31 mouse cellular contexts compared by ENCODE assay signal in genomic region chr6:129510120-129510911, GRCm38 (mm10). TPM values are rescaled to one million over a fixed set of nuclear protein-coding genes. Genes with fewer than 3 reads are reported as not detected.
DNase-seq lines count a peak whose midpoint lies in the region; ATAC-seq and TF ChIP-seq lines count a peak whose summit lies in the region.
"Had no signal": no experiment of that assay in that cellular context is flagged by ENCODE, and none has a peak within 500 bp of the region (broad histone marks: within the 10 kb centered on the region; RNA-seq: fewer than 3 reads in every experiment).

No protein-coding gene starts in this region.

- H3K4me1 ChIP-seq in liver, embryonic 15.5 days (replicated peaks) = no peaks in the 10 kb centered on the region
- H3K4me1 ChIP-seq in liver, embryonic 12.5 days = no peaks in the 10 kb centered on the region
- H3K4me1 ChIP-seq in kidney, embryonic 14.5 days (ENCODE audit: control insufficient read depth, insufficient read depth, low read length) = peaks cover 12% of the 10 kb centered on the region; the same call in 1 of the 2 replicates
- H3K4me1 ChIP-seq in forebrain, embryonic 13.5 days = no peaks in the 10 kb centered on the region
- H3K4me1 ChIP-seq in forebrain, embryonic 10.5 days = no peaks in the 10 kb centered on the region
- H3K4me1 ChIP-seq: forebrain, embryonic 15.5 days; midbrain, embryonic 12.5 days had no signal

- no peak overlapping the region for H3K9ac ChIP-seq in liver, embryonic 15.5 days
- no peak overlapping the region for H3K9ac ChIP-seq in liver, embryonic 12.5 days
- H3K9ac ChIP-seq in kidney, embryonic 14.5 days (ENCODE audit: low read depth, low read length) = no peak overlapping the region
- H3K9ac ChIP-seq in forebrain, embryonic 13.5 days = no peak overlapping the region
- H3K9ac ChIP-seq: forebrain, embryonic 15.5 days; heart, embryonic 13.5 days; hindbrain, embryonic 14.5 days; limb, embryonic 12.5 days; midbrain, embryonic 12.5 days had no signal

- H3K9me3 ChIP-seq in liver, embryonic 15.5 days (replicated peaks) = no peaks in the 10 kb centered on the region
- no peaks in the 10 kb centered on the region for H3K9me3 ChIP-seq in liver, embryonic 12.5 days (replicated peaks)
- H3K9me3 ChIP-seq in kidney, embryonic 14.5 days (ENCODE audit: control insufficient read depth, low read length) = no peaks in the 10 kb centered on the region
- no peaks in the 10 kb centered on the region for H3K9me3 ChIP-seq in forebrain, embryonic 13.5 days (replicated peaks)
- no peaks in the 10 kb centered on the region for H3K9me3 ChIP-seq in forebrain, embryonic 10.5 days
- H3K9me3 ChIP-seq: forebrain, embryonic 15.5 days; heart, embryonic 13.5 days; limb, embryonic 12.5 days; midbrain, embryonic 12.5 days had no signal

- H3K4me2 ChIP-seq in liver, embryonic 15.5 days = no peak overlapping the region
- H3K4me2 ChIP-seq in liver, embryonic 12.5 days = no peak overlapping the region
- no peak overlapping the region for H3K4me2 ChIP-seq in kidney, embryonic 14.5 days (replicated peaks; ENCODE audit: low read depth, low read length)
- no peak overlapping the region for H3K4me2 ChIP-seq in forebrain, embryonic 13.5 days
- H3K4me2 ChIP-seq: forebrain, embryonic 15.5 days; heart, embryonic 13.5 days; hindbrain, embryonic 14.5 days; limb, embryonic 12.5 days; midbrain, embryonic 12.5 days had no signal

- no peak for TF ChIP-seq CTCF in layer of hippocampus, adult 2 months (conservative IDR thresholded peaks at IDR 0.05)

- no peaks in the 10 kb centered on the region for H3K36me3 ChIP-seq in liver, embryonic 15.5 days (replicated peaks)
- H3K36me3 ChIP-seq in liver, embryonic 12.5 days = no peaks in the 10 kb centered on the region
- no peaks in the 10 kb centered on the region for H3K36me3 ChIP-seq in kidney, embryonic 14.5 days (ENCODE audit: control insufficient read depth, insufficient read depth, low read length)
- H3K36me3 ChIP-seq in forebrain, embryonic 13.5 days (ENCODE audit: poor library complexity, severe bottlenecking) = no peaks in the 10 kb centered on the region
- H3K36me3 ChIP-seq in forebrain, embryonic 10.5 days (replicated peaks) = no peaks in the 10 kb centered on the region
- H3K36me3 ChIP-seq: forebrain, embryonic 15.5 days; heart, embryonic 13.5 days; limb, embryonic 12.5 days; midbrain, embryonic 12.5 days had no signal

- no peak overlapping the region for H3K4me3 ChIP-seq in liver, embryonic 15.5 days (replicated peaks)
- no peak overlapping the region for H3K4me3 ChIP-seq in liver, embryonic 12.5 days
- H3K4me3 ChIP-seq in kidney, embryonic 14.5 days (ENCODE audit: low read length) = no peak overlapping the region
- H3K4me3 ChIP-seq in layer of hippocampus, adult 2 months = no peak overlapping the region
- no peak overlapping the region for H3K4me3 ChIP-seq in forebrain, embryonic 13.5 days
- H3K4me3 ChIP-seq in forebrain, embryonic 10.5 days = no peak overlapping the region
- H3K4me3 ChIP-seq: forebrain, embryonic 15.5 days; heart, adult 2 months; heart, embryonic 13.5 days; limb, embryonic 12.5 days; midbrain, embryonic 12.5 days had no signal

- H3K27ac ChIP-seq in liver, embryonic 15.5 days (replicated peaks) = no peak overlapping the region
- H3K27ac ChIP-seq in liver, embryonic 12.5 days = no peak overlapping the region
- peak overlapping the region; percentile 14; the same call in 1 of the 2 replicates for H3K27ac ChIP-seq in kidney, embryonic 14.5 days (ENCODE audit: low read depth, low read length)
- no peak overlapping the region for H3K27ac ChIP-seq in layer of hippocampus, adult 2 months
- H3K27ac ChIP-seq in forebrain, embryonic 13.5 days = no peak overlapping the region
- H3K27ac ChIP-seq in forebrain, embryonic 10.5 days = no peak overlapping the region
- H3K27ac ChIP-seq: forebrain, embryonic 15.5 days; heart, adult 2 months; heart, embryonic 13.5 days; hindbrain, embryonic 14.5 days; limb, embryonic 12.5 days; midbrain, embryonic 12.5 days had no signal

- peak; percentile 65 for ATAC-seq in liver, embryonic 15.5 days (ENCODE audit: insufficient read depth)
- no peak for ATAC-seq in liver, embryonic 12.5 days
- ATAC-seq in kidney, embryonic 14.5 days (ENCODE audit: low FRiP score, low TSS enrichment) = peak; percentile 36; the same call in 1 of the 2 replicates
- no peak for ATAC-seq in forebrain, embryonic 13.5 days
- ATAC-seq: CD4-positive, CD25-positive, alpha-beta regulatory T cell, adult 4 months; forebrain, embryonic 15.5 days; inflammation-experienced regulatory T-cells, adult 6 months had no signal

- H3K27me3 ChIP-seq in liver, embryonic 15.5 days = no peaks in the 10 kb centered on the region
- no peaks in the 10 kb centered on the region for H3K27me3 ChIP-seq in liver, embryonic 12.5 days (replicated peaks)
- H3K27me3 ChIP-seq in kidney, embryonic 14.5 days (ENCODE audit: control insufficient read depth, insufficient read depth, low read length) = no peaks in the 10 kb centered on the region
- no peaks in the 10 kb centered on the region for H3K27me3 ChIP-seq in forebrain, embryonic 13.5 days
- H3K27me3 ChIP-seq in forebrain, embryonic 10.5 days (ENCODE audit: poor library complexity, severe bottlenecking) = no peaks in the 10 kb centered on the region
- H3K27me3 ChIP-seq: forebrain, embryonic 15.5 days; heart, embryonic 13.5 days; limb, embryonic 12.5 days; midbrain, embryonic 12.5 days had no signal

- 61% methylated on average over 6 of the region's 6 CpGs for WGBS in liver, embryonic 15.5 days (ENCODE audit: insufficient replicate concordance)
- WGBS in liver, embryonic 12.5 days (ENCODE audit: insufficient replicate concordance) = 52% methylated on average over 6 of the region's 6 CpGs
- 58% methylated on average over 6 of the region's 6 CpGs for WGBS in kidney, embryonic 14.5 days
- 65% methylated on average over 6 of the region's 6 CpGs for WGBS in forebrain, embryonic 13.5 days
- WGBS in forebrain, embryonic 10.5 days = 74% methylated on average over 6 of the region's 6 CpGs

- DNase-seq in kidney, postnatal 25 days = peak; percentile 60 to 72
- no peak for DNase-seq in layer of hippocampus, adult 2 months (ENCODE audit: low spot score in 2 of 2)
- no peak for DNase-seq in forebrain, embryonic 10.5 days (ENCODE audit: extremely low spot score, low spot score)
- DNase-seq: adrenal gland, postnatal 14 days; cerebellum, adult 8-10 months; cerebellum, postnatal 36 days; gastrocnemius, postnatal 25 days; heart, adult 2 months; heart, postnatal 36 days; lung, adult 2 months; lung, postnatal 14 days; thymus, adult 18-20 months; thymus, postnatal 4 days had no signal

RNA-seq across cellular contexts. Expression of gene Tmem52b, which starts 2.0 kb away (rescaled TPM):
- 0.02 TPM in 1 of 2 replicates, not detected in the other for polyA plus RNA-seq in liver, embryonic 15.5 days (2015; fragmentation: Nextera tagmentation; extraction: Ambion mirVana)
- not detected in 2 replicates for polyA plus RNA-seq in liver, embryonic 12.5 days (2016; fragmentation: Nextera tagmentation; extraction: Ambion mirVana)
- 24.0 and 38.3 TPM in 2 replicates for polyA plus RNA-seq in kidney, embryonic 14.5 days (2014; fragmentation: Nextera tagmentation; extraction: Ambion mirVana)
- total RNA-seq in layer of hippocampus, adult 2 months (2021) = not detected
- polyA plus RNA-seq in forebrain, embryonic 13.5 days (2015; fragmentation: Nextera tagmentation; extraction: Ambion mirVana) = not detected in 2 replicates
- not detected in 2 replicates for polyA plus RNA-seq in forebrain, embryonic 10.5 days (2016; fragmentation: Nextera tagmentation; extraction: Ambion mirVana)
- total RNA-seq: adrenal gland, postnatal 14 days; gastrocnemius, postnatal 25 days; heart, adult 2 months; heart, postnatal 36 days; layer of hippocampus, adult 8-10 months; left cerebral cortex, postnatal 14 days had no signal
- polyA plus RNA-seq: brain, embryonic 14.5 days; CD4-positive, CD25-positive, alpha-beta regulatory T cell, adult 4 months; embryonic facial prominence, embryonic 14.5 days; forebrain, embryonic 15.5 days; heart, adult 2 months; inflammation-experienced regulatory T-cells, adult 6 months; limb, embryonic 12.5 days; midbrain, embryonic 12.5 days; neural tube, embryonic 11.5 days; small intestine, adult 2 months; stomach, embryonic 16.5 days had no signal

RNA-seq across cellular contexts. Expression of gene Olr1, which starts 3.4 kb away (rescaled TPM):
- polyA plus RNA-seq in liver, embryonic 15.5 days (2015; fragmentation: Nextera tagmentation; extraction: Ambion mirVana) = 1.2 and 1.3 TPM in 2 replicates
- polyA plus RNA-seq in liver, embryonic 12.5 days (2016; fragmentation: Nextera tagmentation; extraction: Ambion mirVana) = 0.74 and 0.83 TPM in 2 replicates
- polyA plus RNA-seq in kidney, embryonic 14.5 days (2014; fragmentation: Nextera tagmentation; extraction: Ambion mirVana) = not detected in 2 replicates
- total RNA-seq in layer of hippocampus, adult 2 months (2021) = not detected
- not detected in 2 replicates for polyA plus RNA-seq in forebrain, embryonic 13.5 days (2015; fragmentation: Nextera tagmentation; extraction: Ambion mirVana)
- 0.06 TPM in 1 of 2 replicates, not detected in the other for polyA plus RNA-seq in forebrain, embryonic 10.5 days (2016; fragmentation: Nextera tagmentation; extraction: Ambion mirVana)
- total RNA-seq: adrenal gland, postnatal 14 days; gastrocnemius, postnatal 25 days; layer of hippocampus, adult 8-10 months; left cerebral cortex, postnatal 14 days had no signal
- polyA plus RNA-seq: brain, embryonic 14.5 days; forebrain, embryonic 15.5 days; hindbrain, embryonic 14.5 days; limb, embryonic 12.5 days; neural tube, embryonic 11.5 days; small intestine, adult 2 months had no signal

RNA-seq across cellular contexts. Expression of gene Gabarapl1, which starts 22.6 kb away (rescaled TPM):
- 26.3 and 27.7 TPM in 2 replicates for polyA plus RNA-seq in liver, embryonic 15.5 days (2015; fragmentation: Nextera tagmentation; extraction: Ambion mirVana)
- 37.8 and 38.0 TPM in 2 replicates for polyA plus RNA-seq in liver, embryonic 12.5 days (2016; fragmentation: Nextera tagmentation; extraction: Ambion mirVana)
- polyA plus RNA-seq in kidney, embryonic 14.5 days (2014; fragmentation: Nextera tagmentation; extraction: Ambion mirVana) = 16.7 and 22.4 TPM in 2 replicates
- 100 to 1,000 TPM; 675 to 689 TPM for total RNA-seq in layer of hippocampus, adult 2 months (2021)
- 125 and 126 TPM in 2 replicates for polyA plus RNA-seq in forebrain, embryonic 13.5 days (2015; fragmentation: Nextera tagmentation; extraction: Ambion mirVana)
- 40.4 and 43.5 TPM in 2 replicates for polyA plus RNA-seq in forebrain, embryonic 10.5 days (2016; fragmentation: Nextera tagmentation; extraction: Ambion mirVana)

RNA-seq across cellular contexts. Expression of gene Clec1a, which starts 58.5 kb away (rescaled TPM):
- 0.40 and 0.41 TPM in 2 replicates for polyA plus RNA-seq in liver, embryonic 15.5 days (2015; fragmentation: Nextera tagmentation; extraction: Ambion mirVana)
- 0.24 and 0.38 TPM in 2 replicates for polyA plus RNA-seq in liver, embryonic 12.5 days (2016; fragmentation: Nextera tagmentation; extraction: Ambion mirVana)
- polyA plus RNA-seq in kidney, embryonic 14.5 days (2014; fragmentation: Nextera tagmentation; extraction: Ambion mirVana) = 5.8 and 6.2 TPM in 2 replicates
- total RNA-seq in layer of hippocampus, adult 2 months (2021) = 1 to 10 TPM; 4.1 to 5.7 TPM
- 0.89 and 1.1 TPM in 2 replicates for polyA plus RNA-seq in forebrain, embryonic 13.5 days (2015; fragmentation: Nextera tagmentation; extraction: Ambion mirVana)
- polyA plus RNA-seq in forebrain, embryonic 10.5 days (2016; fragmentation: Nextera tagmentation; extraction: Ambion mirVana) = 0.36 and 0.66 TPM in 2 replicates
- polyA plus RNA-seq: CD4-positive, CD25-positive, alpha-beta regulatory T cell, adult 4 months; inflammation-experienced regulatory T-cells, adult 6 months had no signal

Comparison
In these comparisons a context has a peak if more than half of its experiments do, and no peak if none do; other contexts are left out.
1. ATAC-seq: peak in liver, embryonic 15.5 days (single experiment) and kidney, embryonic 14.5 days (single experiment); none in liver, embryonic 12.5 days (single experiment) and forebrain, embryonic 13.5 days (single experiment).
2. DNase-seq: peak in kidney, postnatal 25 days (2 of 2); none in layer of hippocampus, adult 2 months (0 of 2) and forebrain, embryonic 10.5 days (single experiment).
3. RNA of gene Tmem52b, which starts 2.0 kb away (polyA plus RNA-seq): 24.0 to 38.3 TPM in kidney, embryonic 14.5 days; not detected in forebrain, embryonic 13.5 days, 0.02 TPM in liver, embryonic 15.5 days, not detected in liver, embryonic 12.5 days and not detected in forebrain, embryonic 10.5 days; every median in the first group is over 10 times any median in the second.